Mouse (Mus musculus) spleen, postnatal 36 days (tissue): Measurements from ENCODE around the gene Gjd2.

Experiments
- DNase-seq, 2 experiments: peaks; one replicate each; pipeline ENCODE4 v3.0.0; 2022; ENCODE audit warnings: low spot score in 2 of 2, mixed read lengths in 1 of 2

Gjd2 gene

GRCm38 (mm10) chr2:114013846-114014245, 427 bp upstream of the Gjd2 start:
- no peak for DNase-seq

DNA sequence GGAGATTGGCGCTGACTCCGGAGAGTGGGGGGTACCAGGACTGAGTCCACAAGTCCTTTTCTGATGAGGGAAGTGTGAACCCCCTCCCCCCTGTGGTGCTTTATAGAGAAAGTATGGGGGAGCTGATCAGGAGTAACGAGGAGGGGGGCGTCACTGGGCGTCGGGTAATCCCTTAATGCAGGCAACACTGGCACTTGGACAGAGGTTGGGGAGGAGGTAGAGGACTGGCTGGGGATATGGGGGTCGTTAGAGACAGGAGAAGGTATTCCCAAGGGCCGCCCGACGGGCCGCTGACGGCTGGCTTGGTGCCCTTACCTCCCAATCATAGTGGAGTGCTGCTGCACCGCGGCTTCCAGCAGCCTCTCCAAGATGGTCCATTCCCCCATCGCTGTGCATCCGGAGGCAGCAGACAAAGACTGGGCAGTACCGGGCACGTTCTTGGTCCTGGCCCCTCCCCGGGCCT, 639 bp downstream of the Gjd2 start:
- DNase-seq = no peak

DNA sequence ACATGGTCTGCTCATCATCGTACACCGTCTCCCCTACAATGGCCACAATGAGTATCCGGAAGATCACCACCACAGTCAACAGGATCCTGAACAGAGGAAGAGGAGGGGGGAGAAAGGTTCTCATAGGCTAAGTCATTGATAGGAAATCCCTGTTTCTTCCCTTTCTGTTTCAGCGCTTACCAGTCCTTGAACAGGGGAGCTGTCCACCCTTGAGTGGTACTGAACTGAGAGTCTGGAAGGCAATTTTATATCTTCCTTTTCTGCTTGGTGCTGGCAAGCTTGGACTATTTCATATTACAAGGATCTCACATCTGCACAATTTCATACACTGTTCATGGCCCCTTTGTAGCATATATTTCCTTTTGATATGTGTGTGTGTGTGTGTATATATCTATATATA, 1.6 kb downstream of the Gjd2 start:
- no peak for DNase-seq

- DNase-seq = no peak
Measured at GRCm38 (mm10) chr2:114008321-114008720, 5.1 kb downstream of the Gjd2 start.

GRCm38 (mm10) chr2:113997484-113997883, 15.9 kb downstream of the Gjd2 start:
- DNase-seq = no peak

DNA sequence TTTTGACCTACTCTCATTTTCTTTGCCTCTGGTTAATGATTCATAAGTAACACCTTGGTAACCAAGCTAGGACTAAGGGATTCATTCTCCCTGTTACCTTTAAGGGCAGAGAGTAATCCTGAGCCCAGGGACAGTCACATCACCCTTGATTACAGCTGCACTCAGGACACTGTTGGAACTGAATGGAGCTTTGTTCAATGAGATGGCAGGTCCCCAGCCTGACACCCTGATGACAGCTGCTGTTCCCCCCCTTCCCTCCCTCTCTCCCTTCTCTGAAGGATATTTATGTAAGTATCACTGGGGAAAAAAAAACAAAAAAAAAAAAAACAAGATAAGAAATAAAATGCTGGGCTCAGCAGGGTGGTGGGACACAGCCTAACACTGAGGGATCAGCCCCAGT, 16.5 kb downstream of the Gjd2 start:
- no peak for DNase-seq

DNA sequence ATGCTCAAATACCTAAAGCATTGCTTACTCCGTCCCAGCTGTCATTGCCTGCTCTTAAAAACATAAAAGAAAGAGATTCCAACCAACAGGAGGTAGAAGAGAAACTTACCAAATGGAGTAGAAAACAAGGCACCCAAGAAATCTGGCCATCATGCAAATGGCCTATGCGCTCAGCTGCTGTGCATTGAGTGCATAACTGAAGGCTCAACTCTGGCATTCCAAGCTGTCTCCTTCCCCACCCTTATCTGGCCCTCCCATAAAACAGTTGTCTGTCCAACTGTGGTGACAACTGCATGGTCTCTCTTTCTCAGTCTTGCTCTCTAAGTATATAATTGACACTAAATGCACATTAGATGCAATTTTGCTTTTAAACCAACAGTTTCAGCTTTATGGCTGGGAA, 28.5 kb downstream of the Gjd2 start:
- DNase-seq = no peak

DNA sequence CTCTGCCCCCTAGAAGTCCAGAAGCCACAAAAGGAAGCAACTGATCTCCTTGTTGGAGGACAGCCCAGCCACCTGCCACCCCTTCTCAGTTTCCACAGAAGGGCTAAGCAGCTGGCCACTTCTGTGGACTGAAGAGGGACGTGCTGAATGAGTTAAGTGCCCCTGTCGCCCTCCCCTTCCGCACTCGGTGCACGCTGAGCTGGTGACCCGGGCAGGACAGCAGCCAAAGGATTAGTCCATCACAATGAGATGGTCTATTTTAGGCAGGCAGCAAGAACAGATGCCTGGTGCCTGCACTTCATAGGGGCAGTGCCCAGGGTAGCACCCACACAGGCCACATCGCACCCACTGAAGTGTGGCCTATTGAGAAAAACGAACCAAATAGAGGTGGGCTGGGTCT, 32.8 kb downstream of the Gjd2 start:
- no peak for DNase-seq

DNA sequence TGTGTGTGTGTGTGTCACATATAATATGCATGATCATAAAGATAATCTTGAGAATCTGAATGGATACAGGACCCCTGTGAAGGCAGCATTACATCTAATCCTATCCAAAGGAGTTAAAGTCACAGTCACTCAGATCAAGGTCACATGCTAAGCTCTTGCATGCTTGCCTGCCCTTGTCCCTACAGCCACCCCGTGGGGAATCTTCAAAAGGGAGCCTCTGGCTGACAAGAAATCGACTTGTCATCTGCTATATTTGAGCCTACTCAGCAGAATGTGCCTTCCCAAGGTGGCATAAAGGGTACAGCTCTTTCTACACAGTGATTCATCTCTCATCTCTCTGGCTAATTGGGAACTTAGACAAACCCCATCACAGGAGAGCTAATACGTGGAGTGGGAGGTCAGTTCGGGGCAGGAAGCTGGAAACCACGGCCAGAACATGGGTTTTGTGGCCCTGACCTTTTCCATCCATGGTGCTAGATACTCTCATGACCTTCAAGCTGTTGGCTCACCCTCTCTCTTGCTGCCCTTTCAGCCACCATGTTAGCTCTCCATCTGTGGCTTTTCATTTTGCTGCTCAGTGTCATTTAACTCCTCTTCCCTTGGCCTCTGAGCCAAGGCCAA, 35.2 kb downstream of the Gjd2 start:
- no peak for DNase-seq

DNA sequence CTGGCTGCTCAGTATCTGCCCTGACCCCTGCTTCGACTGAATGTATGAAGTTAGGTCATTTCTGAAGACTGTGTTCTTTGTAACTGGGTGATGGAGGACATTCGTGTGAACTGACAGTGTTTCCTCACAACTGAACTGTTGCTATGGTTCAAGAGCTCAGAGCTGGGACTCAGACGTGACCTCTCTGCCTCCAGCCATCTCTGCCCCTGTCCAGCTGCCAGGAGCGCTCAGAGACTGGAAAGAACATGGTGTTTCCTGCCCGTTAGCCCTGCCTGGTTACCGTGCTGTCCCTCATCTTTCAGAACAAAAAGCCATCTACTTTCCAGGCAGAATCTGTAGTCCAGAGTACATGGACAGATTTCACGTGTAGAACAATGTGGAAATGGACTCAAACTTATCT, 39.5 kb downstream of the Gjd2 start:
- DNase-seq = no peak

GRCm38 (mm10) chr2:113966421-113966820, 47.0 kb downstream of the Gjd2 start:
- no peak for DNase-seq
